Mouse (Mus musculus): ENCODE results near the gene Cgnl1.

The Cgnl1 gene

DNA sequence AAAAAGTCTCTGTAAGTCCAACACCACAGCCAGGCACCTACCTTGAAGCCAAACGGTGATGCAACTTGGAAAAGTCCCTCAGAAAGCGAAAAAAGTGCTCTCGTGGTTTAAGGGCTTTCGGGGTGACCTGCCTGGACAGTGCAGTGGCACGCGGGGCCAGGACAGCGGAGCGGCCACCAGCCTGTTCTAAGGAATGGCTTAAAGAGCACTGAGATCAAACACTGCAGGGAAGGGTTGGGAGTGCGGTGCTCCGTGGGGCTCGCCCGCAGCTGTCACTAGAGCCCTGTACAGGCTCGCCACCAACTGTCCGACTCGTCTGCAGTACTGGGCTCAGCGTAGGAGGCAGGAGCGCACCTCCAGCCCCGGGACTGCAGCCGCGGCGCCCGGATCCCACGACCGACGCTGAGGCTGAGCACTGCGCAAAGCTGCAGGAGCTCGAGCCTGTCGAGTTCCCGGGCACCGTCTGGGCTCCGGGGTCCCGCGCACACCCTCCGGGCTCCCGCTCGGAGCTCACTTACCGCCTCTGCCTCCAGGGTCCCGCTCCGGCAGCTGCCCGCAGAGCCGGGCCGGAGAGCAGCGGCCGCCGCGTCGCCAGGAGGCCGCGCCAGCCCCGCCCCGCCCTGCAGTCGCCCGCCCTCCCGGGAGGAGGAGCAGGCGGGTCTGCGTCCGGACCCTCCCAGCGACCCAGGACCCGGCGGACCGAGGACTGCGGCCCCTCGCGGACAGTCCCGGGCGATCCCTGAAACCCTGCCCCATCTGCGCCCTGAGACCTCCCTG is at the start of gene Cgnl1:
Cgnl1 (minus strand) TSS at position 612 of the 777 bp plus-strand sequence.
- peak; percentile 51 for DNase-seq (ENCODE audit: low read depth, low spot score)

DNA sequence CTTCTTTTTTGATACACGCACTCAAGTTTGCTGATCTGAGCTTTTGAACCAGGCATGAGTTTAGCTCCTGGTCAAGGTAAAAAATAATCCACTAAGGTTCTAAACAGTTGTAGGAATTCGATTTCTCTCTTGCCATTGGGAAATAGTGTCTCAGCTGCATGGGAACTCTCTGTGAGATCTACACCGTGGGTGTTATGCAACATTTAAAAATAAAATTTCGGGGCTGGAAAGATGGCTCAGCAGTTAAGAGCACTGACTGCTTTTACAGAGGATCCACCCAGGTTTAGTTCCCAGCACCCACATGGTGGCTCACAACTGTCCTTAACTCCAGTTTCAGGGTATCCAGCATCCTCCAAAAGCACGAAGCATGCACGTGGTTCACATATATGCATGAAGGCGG is 47.1 kb upstream of the Cgnl1 start:
- DNase-seq (ENCODE audit: low read depth, low spot score), result no peak

DNA sequence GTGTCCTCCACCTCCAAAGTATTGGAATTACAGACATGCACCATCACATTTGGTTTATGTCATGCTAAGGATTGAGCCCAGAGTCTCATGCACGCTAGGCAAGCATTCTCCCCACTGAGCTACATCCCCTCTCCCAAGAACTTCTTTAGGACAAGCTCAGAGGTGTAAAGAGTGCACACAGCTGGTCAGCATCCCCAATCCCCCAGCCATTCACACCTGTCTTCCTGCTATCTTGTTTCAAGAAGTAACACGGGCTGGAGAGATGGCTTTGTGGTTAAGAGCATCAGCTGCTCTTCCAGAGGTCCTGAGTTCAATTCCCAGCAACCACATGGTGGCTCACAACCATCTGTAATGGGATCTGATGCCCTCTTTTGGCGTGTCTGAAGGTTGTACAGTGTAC is 44.7 kb upstream of the Cgnl1 start:
- no peak for DNase-seq (ENCODE audit: low read depth, low spot score)

DNA sequence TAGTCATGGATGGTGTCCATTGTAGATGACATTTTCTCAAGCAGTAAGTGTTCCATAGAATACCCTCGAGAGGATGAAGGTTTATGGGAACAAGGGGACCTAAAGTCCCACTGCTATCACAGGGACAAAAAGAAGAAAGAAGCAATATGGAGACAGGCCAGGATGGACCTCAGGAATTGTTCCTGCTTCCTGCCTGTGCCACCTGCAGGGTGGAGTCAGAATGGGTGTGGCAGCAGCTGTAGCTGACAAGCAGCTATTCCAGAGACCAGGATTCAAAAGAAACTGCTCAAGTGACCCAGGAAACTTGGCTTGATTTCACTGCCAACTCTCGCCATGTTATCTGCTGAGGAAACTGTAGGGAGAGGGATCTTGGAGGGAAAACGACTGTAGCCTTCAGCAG is 42.2 kb upstream of the Cgnl1 start:
- no peak for DNase-seq (ENCODE audit: low read depth, low spot score)

DNA sequence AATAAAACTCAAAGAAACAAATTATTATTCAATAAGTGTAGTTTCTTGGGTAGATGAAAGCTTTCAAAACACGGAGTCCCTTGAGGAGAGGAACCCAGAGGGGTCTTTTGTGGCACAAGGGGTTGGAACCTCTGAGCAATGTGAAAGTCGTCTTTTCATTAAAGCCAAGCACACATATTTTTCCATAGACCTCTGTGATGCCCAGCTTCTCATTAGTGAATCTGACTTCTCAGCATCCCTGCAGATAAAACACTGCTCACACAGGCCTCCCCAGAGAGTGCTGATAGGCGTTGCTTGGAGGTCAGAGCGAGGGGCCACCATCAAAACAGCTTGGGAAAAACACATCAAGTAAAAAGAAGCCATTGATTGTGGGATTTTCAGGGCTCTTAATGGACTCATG is 41.5 kb upstream of the Cgnl1 start:
- DNase-seq (ENCODE audit: low read depth, low spot score), result no peak

DNA sequence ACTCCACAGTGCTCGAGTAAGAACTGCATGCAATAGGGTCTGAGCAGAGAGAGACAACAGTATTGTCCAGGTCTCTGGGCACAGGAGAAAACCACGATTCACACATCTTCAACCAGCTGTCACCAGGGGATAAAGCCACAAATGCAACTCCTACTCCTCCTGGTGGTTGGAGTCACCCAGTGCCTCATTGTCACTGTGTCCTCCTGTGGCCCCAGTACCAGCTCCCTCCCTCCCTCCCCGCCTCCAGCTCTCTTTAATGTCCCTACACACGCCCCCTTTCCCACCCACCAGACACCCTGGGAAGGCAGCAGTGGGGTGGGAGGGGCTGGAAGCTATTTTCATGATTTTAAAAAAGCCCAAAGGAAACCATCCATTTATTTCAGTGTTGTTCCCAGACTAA is 41.0 kb upstream of the Cgnl1 start:
- no peak for DNase-seq (ENCODE audit: low read depth, low spot score)

DNA sequence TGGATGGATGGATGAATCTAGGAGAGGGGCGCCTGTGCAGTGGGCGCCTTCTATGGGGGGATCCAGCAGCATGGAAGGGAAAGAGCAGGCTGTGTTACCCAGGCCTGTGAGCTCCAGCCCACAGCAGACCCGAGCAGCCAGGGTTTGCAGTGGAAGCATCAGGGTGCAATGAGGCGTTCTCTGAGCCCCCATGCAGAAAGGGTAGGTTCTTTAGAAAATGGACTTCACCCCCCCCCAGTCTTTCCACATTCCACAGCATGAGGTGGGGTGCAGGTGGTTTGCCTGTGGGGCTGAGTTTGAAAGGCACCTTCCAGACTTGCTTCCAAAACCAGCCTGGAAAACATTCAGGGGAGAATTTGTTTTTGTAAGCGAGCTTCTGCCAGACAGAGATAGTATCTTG is 40.0 kb upstream of the Cgnl1 start:
- no peak for DNase-seq (ENCODE audit: low read depth, low spot score)

DNA sequence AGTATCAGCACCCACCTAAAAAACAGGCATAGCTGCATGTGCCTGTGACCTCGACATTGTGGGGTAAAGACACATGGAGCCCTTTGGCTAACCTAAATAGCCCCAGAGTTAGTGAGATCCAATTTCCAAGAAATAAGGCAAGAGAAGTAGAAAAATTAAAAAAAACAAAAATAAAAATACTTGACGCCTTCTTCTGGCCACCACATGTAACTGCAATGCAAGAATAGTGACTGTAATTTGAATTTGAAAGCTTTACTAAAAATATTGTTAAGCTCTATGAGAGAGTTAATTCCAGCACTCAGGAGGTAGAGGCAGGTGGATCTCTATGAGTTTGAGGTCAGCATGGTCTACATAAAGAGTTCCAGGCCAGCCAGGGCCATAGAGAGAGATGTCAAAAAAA is 39.3 kb upstream of the Cgnl1 start:
- no peak for DNase-seq (ENCODE audit: low read depth, low spot score)

DNA sequence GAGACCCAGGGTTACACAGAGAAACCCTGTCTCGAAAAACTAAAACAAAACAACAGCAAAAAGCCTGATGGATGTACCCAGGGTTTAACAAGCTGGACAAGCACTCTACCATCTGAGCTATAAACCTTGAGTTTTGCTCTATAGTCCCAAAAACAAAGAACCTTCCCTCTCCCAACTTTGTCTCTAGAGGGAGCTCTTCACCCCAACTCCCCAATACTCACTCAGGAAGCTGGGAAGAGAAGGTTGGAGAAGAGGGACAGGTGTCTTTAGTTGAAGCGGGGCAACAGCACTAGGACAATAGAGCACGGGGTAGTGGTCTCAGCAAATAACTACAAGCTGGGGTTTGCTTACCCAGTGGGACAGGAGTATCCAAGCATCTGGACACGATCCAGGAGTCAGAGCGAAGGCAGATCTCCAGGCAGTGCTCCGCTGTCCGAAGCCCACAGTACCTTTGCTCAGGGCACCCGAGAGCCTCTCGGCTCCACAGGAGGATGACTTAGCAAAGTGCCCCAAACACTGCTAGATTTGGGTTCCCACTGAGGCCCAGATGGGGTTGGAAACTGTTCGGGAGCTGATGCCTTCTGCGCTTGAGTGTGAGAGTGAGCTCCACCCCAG is 37.3 kb upstream of the Cgnl1 start:
- DNase-seq (ENCODE audit: low read depth, low spot score), result peak; percentile 66

DNA sequence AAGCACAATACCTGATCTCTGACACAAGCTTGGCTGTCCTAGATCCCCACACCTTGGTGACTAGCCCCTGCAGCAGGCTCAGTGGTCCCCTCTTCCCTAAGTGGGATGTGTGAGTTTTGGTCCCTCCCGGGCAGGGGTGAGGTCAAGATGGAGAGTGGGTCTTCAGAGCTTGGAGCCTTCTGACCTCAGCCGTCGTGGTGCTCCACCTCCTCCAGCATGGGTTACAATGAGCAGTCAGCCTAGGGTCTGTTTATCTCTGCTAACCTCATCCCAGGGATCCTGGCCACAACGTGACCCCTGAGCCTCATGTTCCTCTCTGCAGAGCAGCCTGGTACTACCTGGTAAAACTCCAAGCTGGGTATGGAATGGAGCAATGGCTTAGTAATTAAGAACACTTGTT is 36.4 kb upstream of the Cgnl1 start:
- DNase-seq (ENCODE audit: low read depth, low spot score), result no peak

DNA sequence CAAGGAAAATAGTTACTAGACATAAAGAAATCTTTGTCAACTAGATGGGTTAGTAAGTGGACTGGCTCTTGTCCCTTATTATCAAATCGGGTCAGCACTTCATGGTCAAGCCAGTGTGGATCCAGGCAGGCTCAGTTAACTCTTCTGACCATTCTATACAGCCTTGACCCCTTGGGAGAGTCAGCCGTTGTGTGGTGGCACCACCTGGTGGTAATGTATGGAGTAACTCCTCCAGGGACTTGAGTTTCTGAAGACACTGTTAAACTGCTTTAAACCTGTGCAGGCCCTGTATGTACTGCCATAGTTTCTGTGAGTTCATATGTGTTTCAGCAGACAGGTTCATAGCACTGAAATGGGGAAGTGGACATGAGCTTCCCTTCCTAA is 35.0 kb upstream of the Cgnl1 start:
- peak; percentile 89 for DNase-seq (ENCODE audit: low read depth, low spot score)

DNA sequence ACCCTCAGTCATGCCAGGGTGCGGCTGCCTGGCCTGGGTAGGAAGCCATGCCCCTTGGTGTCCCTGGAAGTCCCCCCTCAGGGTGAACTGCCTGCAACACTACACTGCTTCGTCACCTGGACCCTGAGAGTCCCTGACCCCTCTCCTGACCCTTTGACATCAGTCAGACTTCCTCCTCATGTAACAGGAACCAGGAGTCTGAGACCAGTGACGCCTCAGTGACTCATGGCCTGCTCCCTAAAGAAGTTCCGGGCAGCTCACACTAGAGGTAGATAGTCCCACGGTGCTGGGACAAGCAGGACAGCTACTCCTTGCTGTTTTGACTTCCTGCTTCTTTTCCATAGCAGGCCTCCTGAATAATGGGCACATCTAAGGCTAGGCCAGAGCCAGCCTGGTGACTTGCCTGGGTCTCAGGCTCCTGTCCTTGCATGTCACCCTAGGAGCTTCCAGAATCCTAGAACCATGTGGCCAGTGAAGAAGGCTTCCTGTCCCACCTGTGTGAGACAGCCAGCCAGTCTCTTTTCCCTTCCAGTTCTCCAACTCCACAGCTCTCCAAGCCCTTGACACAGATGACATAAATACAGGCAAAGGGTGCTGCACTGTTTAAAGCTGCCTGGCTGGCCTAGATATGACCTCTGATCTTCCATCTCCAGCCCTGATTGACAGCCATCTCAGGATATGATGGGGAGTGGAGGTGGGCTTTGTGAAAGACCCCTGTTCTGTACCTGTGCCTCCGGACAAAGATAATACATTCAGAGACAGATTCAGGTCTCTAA is 34.4 kb upstream of the Cgnl1 start:
- peak; percentile 56 for DNase-seq (ENCODE audit: low read depth, low spot score)

DNA sequence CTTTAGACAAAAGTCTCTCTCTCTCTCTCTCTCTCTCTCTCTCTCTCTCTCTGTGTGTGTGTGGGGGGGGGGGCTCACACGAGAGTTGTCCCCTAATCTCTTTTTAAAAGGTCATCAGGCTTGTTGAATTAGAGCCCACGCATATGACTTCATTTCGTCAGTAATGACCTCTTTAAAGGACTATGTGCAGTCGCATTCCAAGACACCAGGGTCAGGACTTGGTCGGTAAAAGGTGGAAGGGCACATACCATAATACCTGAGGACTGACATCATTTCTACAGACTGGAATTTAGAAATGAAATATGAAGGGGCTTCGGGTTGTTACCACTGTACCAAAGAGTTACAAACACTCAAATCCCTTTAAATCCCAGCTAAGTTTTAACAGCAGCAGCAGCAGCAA is 32.7 kb upstream of the Cgnl1 start:
- DNase-seq (ENCODE audit: low read depth, low spot score), result peak; percentile 57

DNA sequence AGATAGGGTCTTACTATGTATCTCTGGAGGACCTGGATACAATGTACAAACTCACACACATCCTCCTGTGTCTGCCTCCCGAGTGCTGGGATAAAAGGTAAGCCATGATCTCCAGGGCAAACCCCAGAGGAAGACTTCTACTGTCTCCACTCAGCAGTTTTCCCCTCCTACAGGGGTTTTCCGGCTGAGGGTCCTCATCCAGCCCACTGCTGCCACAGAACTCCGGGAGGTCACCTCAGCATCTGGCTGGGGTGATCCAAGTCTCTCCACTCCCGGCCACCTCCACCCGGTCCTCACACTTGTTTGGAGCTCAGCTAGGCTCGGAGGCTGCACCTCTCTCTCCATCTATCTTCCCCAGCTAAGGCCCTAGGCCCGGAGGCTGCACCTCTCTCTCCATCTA is 31.9 kb upstream of the Cgnl1 start:
- DNase-seq (ENCODE audit: low read depth, low spot score), result no peak

DNA sequence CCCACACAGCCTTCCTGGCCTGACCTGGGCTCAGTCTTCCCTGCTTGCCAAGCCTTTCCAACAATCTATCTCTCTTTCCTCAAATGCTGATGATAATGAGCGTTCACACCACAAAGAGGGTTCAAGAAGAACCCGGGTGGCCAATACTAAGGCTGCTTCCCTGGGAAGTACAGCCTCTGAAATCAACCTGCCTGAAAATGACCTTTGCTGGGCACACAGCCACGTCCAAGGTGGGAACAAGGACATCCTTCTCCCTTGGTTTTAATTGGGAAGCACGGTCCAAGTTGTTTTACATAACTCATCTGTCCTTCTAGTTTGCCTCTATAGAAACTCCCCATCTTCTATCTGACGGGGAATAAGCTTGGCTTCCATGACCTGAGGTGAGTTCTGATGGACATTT is 28.2 kb upstream of the Cgnl1 start:
- no peak for DNase-seq (ENCODE audit: low read depth, low spot score)

DNA sequence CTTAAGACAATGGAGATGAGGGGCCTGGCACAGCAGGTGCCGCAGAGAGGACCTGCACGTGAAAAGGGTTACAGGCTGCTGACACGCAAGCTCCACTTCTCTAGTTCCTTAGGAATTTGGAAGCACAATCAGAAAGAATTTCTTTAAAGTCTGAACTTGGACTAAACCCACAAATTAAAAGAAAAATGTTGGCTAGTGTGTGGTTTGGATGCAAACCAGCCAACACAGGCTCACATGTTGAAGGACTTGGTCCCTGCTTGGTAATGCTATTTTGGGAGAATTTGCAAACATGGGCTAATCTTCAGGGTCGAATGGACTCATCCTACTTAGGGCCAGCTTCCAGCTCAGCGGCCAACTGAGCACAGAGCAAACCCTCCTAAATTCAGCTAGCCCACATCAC is 26.8 kb upstream of the Cgnl1 start:
- peak; percentile 49 for DNase-seq (ENCODE audit: low read depth, low spot score)

DNA sequence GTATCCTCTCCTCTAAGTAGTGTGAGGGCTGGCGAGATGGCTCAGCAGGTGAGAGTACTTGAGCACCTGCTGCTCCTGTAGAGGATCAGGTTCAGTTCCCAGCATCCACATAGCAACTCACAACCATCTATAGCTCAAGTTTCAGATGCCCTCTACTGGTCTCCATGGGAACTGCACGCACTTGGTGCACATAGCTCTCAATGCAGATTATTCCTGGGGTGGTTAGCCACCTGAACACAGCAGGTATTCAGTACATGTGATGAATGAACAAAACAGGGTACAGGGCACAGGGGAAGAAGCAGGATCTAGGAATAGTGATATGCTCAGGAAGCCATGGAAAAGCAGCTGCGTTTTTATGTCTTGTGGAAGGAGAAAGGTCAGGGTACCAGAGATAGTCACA is 6.0 kb upstream of the Cgnl1 start:
- DNase-seq (ENCODE audit: low read depth, low spot score), result no peak

DNA sequence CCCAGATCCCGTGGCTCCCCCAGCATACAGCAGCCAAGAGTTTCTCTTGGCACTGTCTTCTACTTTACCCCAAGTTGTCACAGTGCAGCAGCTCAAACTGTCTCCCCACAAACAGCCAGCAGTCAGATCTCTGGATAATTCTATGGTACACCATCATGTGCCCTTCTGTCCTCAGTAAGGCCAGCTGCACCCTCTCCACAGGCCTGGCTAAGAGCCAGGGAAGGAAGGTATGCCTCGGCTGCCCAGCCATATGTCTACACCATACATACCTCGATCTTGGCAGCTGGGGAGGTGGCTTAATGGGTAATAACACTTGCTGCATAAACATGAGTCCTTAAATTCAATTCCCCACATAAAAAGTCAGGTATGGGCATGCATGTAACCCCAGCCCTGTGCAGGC is 4.9 kb upstream of the Cgnl1 start:
- no peak for DNase-seq (ENCODE audit: low read depth, low spot score)

DNA sequence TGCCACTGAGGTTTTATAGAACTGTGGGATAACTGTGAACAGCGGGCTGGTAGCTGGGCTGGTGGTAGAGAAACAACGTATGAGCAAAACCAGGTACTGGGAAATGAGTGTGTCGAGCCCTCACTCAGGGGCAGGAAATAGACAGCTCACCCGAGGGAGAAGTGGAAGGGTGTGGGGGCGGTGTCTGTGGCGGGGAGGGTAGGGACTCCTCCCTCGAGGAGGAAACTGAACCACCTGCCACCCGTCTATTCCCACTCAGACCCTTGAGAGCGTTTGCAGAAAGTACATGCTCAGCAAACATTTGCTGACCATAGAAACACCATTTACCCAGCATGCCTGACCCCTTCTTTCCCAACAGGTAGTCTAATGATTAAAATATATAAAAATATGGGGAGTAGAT is 2.2 kb upstream of the Cgnl1 start:
- no peak for DNase-seq (ENCODE audit: low read depth, low spot score)

DNA sequence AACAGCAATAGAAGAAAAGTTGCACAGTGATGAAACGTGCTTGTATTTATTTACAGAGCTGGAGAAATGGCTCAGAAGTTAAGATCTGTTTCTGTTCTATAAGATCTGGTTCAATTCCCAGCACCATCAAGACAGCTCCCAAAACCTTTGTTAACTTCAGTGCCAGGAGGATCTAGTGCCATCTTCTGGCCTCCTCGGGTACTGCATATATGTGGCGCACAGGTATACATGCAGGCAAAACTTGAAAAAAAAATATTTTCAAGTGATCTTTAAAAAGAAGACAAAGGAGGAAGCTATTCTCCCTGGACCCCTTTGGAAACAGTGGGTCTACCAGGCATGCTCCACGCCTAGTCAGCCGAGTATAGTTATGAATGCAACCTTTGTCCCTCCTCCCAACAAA is 936 bp upstream of the Cgnl1 start:
- DNase-seq (ENCODE audit: low read depth, low spot score), result peak; percentile 60

DNA sequence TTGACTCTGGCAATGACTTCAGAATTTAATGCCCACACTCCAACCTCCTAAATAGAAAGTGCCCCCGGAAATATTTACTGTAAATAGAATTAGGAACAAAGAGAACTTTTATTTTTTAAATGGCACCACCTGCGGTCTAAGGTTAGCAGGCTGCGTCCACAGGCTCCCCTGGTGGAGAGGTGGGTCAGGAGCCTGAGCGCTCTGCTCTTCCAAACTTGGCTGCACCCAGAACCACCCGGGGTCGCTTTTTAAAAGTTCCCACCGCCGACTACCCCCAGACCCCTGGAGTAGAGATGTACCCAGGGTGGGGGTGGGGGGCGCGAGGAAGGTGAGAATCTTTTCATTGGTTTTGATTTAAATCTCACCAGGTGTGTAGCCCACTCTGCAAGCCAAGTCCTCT is 918 bp downstream of the Cgnl1 start:
- no peak for DNase-seq (ENCODE audit: low read depth, low spot score)

DNA sequence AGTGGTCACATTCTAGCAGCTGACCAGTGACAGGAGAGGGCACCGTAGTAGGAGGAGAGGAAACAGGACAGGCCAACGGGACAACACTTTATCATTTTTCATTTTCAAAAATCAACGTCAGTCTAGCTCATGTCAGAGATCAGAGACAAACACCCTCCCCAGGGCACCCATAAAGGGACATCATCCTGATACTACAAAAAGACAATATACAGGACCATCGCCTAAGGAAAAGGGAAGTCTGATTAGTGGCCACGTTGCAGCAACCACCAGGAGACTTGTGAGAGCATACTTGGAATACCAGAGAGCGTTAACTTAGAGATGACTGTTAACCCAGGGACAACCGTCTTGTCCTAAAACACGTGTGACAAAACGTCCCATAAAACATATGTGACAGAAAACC is 1.7 kb downstream of the Cgnl1 start:
- DNase-seq (ENCODE audit: low read depth, low spot score), result no peak

DNA sequence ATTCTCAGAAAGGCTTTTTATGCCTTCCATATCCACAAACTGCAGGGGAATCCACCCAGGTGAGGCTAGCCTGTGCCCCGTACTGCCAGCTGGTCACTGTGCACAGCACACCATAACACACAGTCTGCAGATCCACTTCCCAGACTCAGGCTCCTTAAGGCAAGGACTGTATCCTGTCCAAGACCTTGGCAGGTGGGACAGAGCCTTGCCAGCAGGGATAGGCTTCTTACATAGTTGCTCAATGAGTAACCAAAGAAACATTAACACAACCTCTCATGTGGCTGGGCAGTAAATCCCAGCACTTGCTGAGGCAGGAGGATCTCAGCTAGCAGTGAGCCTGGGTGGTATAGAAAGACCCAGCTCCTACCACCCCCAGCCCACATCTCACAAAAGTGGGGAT is 3.3 kb downstream of the Cgnl1 start:
- peak; percentile 56 for DNase-seq (ENCODE audit: low read depth, low spot score)
